Mouse (Mus musculus) layer of hippocampus, postnatal 36 days (tissue): ENCODE results near the gene Ackr1. TPM values are rescaled to one million over a fixed set of nuclear protein-coding genes. Genes with fewer than 3 reads are reported as not detected.
"Not testable (repeated sequence)": the region's sequence is repeated elsewhere in the genome, so short reads cannot be mapped to it uniquely, and the experiment has no call there.

ENCODE experiments used
- DNase-seq, 2 experiments: peaks; one replicate each; pipeline ENCODE4 v3.0.0; 2022
- total RNA-seq, 2 experiments: library from RNA; stranded (reverse); gene quantifications; 2 replicates each; pipeline ENCODE4 v1.2.3; 2021

Ackr1 gene
- total RNA-seq, 2 experiments from 2014 or later, result 73.7 to 76.2 TPM

GRCm38 (mm10) chr1:173348527-173348926 is 15.0 kb upstream of the Ackr1 start:
- no peak for DNase-seq

DNA sequence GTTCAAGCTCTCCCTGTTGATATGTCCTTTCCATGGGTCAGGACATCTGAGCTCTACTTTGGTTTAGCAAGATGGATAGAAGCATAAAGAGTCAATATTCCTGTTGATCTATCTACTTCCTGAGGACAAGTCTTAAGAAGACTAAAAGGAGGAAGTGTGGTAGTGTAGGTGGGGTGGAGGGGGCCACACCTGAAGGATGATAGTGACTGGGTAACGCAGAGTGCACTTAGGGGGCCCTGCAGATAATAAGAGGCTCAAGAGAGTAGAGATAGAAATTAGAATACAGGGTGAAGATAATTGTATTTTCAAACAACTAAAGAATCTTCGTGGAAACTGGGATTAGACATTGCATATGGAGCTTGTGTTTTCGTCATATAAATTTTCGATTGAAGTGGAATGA is 11.6 kb upstream of the Ackr1 start:
- DNase-seq, result no peak

GRCm38 (mm10) chr1:173343934-173344333 is 10.4 kb upstream of the Ackr1 start:
- DNase-seq, result no peak

DNA sequence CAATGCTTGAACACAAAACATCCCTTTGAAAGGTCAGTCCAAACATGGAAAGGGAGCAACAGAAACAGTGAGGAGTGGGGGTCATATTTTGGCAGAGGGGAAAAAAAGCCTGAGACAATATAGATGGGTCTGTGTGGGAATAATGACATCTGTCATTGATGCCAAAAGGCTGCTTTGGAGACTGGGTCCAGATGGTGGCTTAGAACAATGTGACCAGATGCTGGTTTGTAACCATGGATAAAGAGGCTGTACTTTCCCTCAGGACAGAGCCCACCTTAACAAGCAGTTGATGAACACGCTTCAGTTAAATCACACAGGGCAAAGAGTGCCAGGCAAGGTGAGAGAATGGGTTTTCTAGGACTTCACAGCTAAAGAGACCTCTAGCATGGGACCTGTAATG is 8.9 kb upstream of the Ackr1 start:
- no peak for DNase-seq

GRCm38 (mm10) chr1:173339543-173339942 is 6.0 kb upstream of the Ackr1 start:
- DNase-seq, result peak in 1 of 2 experiments; percentile 58

DNA sequence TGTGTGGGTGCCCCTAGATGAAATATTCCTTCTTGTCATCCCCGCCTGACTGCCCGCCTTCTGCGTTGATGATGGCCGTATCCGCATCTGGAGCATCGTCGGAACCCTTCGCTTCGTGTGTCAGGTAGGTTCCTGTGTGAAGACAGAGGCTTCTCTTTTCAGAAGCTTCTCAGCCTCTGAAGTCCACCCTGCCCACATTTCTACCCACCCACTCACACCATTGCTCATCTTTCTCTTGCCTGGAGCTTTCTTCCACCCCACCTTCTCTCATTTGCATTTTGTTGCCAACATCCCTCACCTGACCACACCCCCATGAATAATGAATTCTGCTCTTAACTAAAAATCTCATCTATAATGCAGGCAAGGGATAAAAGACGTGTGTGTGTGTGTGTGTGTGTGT is 3.5 kb upstream of the Ackr1 start:
- no peak for DNase-seq

GRCm38 (mm10) chr1:173335903-173336302 is 2.4 kb upstream of the Ackr1 start:
- no peak for DNase-seq

GRCm38 (mm10) chr1:173332418-173332817 is 1.1 kb downstream of the Ackr1 start:
- no peak for DNase-seq

GRCm38 (mm10) chr1:173329743-173330142 is 3.8 kb downstream of the Ackr1 start:
- no peak for DNase-seq

DNA sequence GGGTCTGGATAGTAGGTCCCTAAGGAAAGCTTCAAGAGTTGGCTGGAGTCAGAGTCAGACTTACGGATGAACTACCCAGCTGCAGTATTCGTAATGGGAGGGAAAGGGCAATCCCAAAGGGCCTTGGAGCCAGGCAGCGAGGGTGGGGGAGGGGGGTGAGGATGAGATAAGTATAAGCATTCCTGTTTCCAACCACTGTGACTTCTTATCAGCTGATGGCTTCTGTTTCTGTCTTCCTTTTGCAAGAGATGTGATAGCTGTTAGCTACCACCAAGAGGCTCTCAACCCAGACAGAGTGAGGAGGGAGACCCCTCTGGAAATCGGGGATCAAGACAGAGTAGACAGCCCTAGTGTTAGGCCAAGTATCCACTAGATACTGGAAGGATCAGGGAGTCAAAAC is 4.4 kb downstream of the Ackr1 start:
- DNase-seq, result no peak

GRCm38 (mm10) chr1:173328446-173328845 is 5.1 kb downstream of the Ackr1 start:
- no peak for DNase-seq

DNA sequence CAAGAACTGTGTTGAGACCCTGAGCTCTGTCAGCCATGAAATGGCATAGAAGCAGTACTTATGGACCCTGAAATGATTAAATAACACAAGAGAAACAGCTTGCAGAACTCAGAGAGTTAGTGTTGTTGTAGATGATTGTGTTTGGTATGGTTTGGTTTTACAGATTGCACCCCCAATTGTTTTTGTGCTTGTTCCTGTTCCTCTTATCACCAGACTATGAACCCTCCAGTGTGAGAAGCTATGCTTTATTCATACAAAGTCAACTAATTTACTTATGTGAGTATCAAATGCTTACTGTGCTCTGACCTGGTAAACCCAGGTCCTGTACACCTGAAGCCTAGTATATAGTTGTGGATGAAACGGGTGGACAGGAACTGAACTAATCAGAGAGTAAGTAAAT is 7.0 kb downstream of the Ackr1 start:
- no peak for DNase-seq

GRCm38 (mm10) chr1:173325395-173325794 is 8.2 kb downstream of the Ackr1 start:
- no peak for DNase-seq

DNA sequence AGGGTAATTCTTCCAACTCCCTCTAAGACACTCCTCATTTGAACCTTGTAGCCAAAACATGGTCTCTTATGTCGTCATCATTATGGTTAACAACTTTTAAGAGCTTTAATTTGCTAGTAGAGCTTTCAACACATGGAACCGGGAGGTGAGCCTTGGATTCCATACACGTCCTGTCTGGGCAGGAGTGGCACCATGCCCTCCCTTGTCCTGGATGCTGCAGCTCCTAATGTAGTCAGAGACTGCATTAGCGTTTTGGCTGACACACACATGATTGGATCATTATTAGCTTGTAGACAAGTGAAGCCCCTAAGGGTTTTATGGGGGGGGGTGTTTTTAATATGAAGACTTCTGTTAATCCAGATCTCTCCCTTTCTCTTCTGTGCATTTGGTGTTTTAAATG is 8.6 kb downstream of the Ackr1 start:
- DNase-seq, result no peak

DNA sequence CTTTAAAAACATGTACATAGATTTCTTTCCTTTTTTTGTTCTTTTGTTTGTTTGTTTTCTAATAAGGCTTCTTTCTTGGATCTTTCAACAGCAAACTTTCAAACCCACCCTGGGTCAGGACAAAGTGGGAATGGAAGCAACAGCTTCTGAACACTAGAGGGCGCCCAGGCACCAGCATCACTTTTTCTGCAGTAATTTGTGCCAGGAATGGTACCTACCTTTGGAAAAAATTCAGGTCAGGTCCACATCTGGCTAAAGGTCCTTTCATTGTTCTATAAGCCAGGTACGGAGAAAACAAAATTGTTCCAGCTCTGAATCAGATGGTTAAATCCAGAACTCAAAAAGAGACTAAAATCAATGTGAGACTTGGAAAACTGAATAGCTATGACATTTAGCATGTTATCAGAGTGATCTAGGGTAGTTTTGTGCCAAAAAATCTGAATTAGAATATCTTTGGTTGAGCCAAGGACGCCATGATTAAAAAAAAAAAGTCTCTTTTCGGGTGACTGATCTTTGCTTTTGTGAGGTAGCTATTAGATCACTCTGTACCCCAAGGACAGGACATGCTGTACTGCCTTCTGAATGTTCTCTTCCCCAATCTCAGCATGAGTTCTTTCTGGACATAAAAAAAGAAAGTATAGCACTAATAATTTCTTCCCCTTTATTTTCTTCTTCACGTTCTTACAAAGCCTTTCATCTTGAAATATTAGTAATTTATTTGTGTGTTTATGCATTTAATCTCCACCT is 9.5 kb downstream of the Ackr1 start:
- DNase-seq, result peak in 1 of 2 experiments; percentile 25

DNA sequence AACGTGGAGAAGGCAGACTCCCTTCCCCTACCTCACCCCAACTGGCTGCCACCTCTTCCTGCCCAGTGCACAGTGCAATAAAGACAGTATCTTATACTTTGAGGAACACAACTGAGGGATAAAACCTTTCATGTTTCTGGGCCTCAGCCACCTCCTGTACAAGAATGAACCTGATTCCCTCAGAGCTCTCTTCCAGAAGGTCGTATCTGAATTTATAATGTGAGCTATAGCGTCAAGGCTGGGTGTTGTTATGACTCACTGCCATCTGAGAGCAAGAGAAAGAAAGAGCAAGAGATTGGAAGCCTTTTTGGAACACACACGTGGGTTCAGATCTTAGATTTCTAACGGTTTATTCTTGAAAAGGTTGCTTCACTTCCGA is 11.3 kb downstream of the Ackr1 start:
- DNase-seq, result no peak

GRCm38 (mm10) chr1:173321593-173322248 is 11.8 kb downstream of the Ackr1 start:
- no peak for DNase-seq

GRCm38 (mm10) chr1:173317925-173318477 is 15.5 kb downstream of the Ackr1 start:
- DNase-seq, result no peak

DNA sequence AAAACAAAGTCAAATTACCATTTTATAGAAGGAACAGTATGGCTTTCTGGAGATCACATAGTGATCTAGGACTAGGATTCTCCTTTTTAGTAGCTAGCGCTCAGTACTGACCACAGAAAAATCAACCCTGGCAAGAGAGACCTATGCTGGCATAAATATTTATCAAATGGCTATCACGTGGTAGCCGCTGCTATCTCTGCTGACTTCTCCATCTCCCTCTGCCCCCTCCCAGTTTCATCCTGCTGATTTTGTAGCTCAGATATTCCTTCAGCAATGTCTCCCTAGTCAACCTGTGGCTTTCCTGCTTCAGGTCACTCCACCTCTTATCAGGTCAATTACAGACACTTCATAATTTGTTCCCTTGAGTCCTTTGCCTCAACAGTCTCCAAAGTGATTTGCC is 17.8 kb downstream of the Ackr1 start:
- no peak for DNase-seq

DNA sequence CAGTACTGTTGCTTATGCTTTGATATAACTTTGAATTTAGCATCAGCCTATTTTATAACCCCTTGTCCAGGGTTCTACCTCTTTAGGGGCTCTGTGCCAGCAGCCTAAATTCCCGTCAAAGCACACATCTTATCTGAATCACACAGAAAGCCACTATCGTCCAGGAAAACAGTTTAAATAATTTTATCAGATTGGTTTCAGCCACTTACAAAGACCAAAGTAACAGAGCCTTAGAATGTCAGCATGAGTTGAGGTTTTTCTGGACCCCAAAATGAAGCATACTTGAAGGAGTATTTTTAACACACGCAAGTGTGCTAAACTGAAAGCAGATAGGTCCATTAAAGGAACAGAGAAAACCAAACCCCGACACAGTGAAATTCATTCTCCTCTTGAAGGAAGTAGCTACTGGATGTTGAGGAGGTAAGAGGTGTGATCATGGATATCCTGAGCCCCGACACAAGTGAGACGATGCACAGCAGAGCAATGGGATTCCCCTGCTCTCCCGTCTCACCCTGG is 20.0 kb downstream of the Ackr1 start:
- DNase-seq, result not testable (repeated sequence)

DNA sequence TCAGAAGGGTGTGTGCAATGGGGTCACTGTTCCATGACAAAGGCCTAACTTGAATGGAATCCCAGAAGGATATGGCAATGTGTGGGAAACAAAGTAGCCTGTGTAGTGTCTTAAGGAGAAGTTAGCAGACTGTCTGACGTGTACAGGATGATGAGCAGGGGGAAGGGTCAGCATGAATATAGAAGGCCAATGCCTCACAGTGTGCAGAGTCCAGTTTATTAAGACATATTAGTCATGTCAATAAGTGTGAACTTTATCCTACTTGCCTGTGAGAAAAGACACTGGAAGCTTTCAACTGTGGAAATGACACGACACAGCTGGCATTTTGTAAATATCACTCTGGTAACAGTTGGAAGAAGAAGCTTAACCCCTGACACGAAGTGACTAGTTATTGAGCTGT is 30.8 kb downstream of the Ackr1 start:
- not testable (repeated sequence) for DNase-seq
